Mouse (Mus musculus) limb, embryonic 11.5 days (tissue): ENCODE data around the gene Fnip2. TPM values are rescaled to one million over a fixed set of nuclear protein-coding genes. Genes with fewer than 3 reads are reported as not detected.

Source experiments
- ATAC-seq: fragments of 200-750 bp; cut with Nextera tagmentation; 2 replicates; pipeline ENCODE4 v1.8.0; 2017; ENCODE audit warnings: low read depth; ENCODE audit not compliant: insufficient number of reproducible peaks, low FRiP score, low TSS enrichment
- DNase-seq: peaks from one replicate; pipeline ENCODE4 v3.0.0-alpha.2; 2015; ENCODE audit warnings: low spot score
- H3K27ac ChIP-seq: fragments of 300-500 bp; sonication (generic); replicated peaks from 2 replicates; pipeline ENCODE4 v1.5.1; 2014; ENCODE audit warnings: low read depth, mild to moderate bottlenecking, low read length
- H3K27me3 ChIP-seq: fragments of 300-500 bp; sonication (generic); 2 replicates; pipeline ENCODE4 v1.6.1; 2014; ENCODE audit warnings: mild to moderate bottlenecking, low read length, mixed read lengths; ENCODE audit not compliant: control insufficient read depth, insufficient read depth
- H3K36me3 ChIP-seq: fragments of 300-500 bp; sonication (generic); 2 replicates; pipeline ENCODE4 v1.6.1; 2014; ENCODE audit warnings: mild to moderate bottlenecking, low read length, moderate library complexity, mixed read lengths; ENCODE audit not compliant: control insufficient read depth, insufficient read depth
- H3K4me1 ChIP-seq: fragments of 300-500 bp; sonication (generic); 2 replicates; pipeline ENCODE4 v1.6.1; 2014; ENCODE audit warnings: low read length, mixed read lengths; ENCODE audit not compliant: control insufficient read depth, insufficient read depth
- H3K4me2 ChIP-seq: fragments of 300-500 bp; sonication (generic); 2 replicates; pipeline ENCODE4 v1.6.1; 2014; ENCODE audit warnings: low read depth, mild to moderate bottlenecking, moderate library complexity; ENCODE audit not compliant: severe bottlenecking
- H3K4me3 ChIP-seq: fragments of 300-500 bp; sonication (generic); 2 replicates; pipeline ENCODE4 v1.5.1; 2014; ENCODE audit warnings: low read depth, low read length
- H3K9ac ChIP-seq: fragments of 300-500 bp; sonication (generic); 2 replicates; pipeline ENCODE4 v1.6.1; 2014; ENCODE audit warnings: mild to moderate bottlenecking, low read length
- H3K9me3 ChIP-seq: fragments of 300-500 bp; sonication (generic); 2 replicates; pipeline ENCODE4 v1.6.1; 2016; ENCODE audit warnings: low read length; ENCODE audit not compliant: control insufficient read depth
- WGBS: fragments of 180-500 bp; shearing (Covaris S2); extraction: QIAGEN DNeasy Blood & Tissue Kit; methylation state at CpG from one replicate; pipeline ENCODE4 v1.1.7; 2014; 5-methylcytosine and 5-hydroxymethylcytosine counted together
- polyA plus RNA-seq: library from polyadenylated mRNA; unstranded; fragments of >200 nt; fragmentation: Nextera tagmentation; extraction: Ambion mirVana; gene quantifications from 2 replicates; pipeline ENCODE4 v1.2.1, GENCODE M21; 2014

The Fnip2 gene
- polyA plus RNA-seq, 1 experiment from 2014 or later, result 5.1 TPM

GRCm38 (mm10) chr3:79445041-79445440, 122.6 kb downstream of the Fnip2 start:
- H3K27me3 ChIP-seq, result no peaks in the 10 kb centered on the region
- 85% methylated on average over 8 of the region's 8 CpGs for WGBS

GRCm38 (mm10) chr3:79443850-79444249, 123.7 kb downstream of the Fnip2 start:
- H3K4me1 ChIP-seq, result no peaks in the 10 kb centered on the region
- H3K9ac ChIP-seq, result no peak overlapping the region
- H3K4me3 ChIP-seq, result no peak overlapping the region
- H3K9me3 ChIP-seq, result no peaks in the 10 kb centered on the region
- H3K4me2 ChIP-seq, result no peak overlapping the region
- 70% methylated on average over 4 of the region's 4 CpGs for WGBS
- H3K36me3 ChIP-seq, result no peaks in the 10 kb centered on the region
- DNase-seq, result no peak
- ATAC-seq, result no peak
- no peak overlapping the region for H3K27ac ChIP-seq
- no peaks in the 10 kb centered on the region for H3K27me3 ChIP-seq

More at GRCm38 (mm10) chr3:79445041-79445440, 122.6 kb downstream of the Fnip2 start:
- H3K4me2 ChIP-seq, result no peak overlapping the region
- no peaks in the 10 kb centered on the region for H3K4me1 ChIP-seq
- DNase-seq (no peak), ATAC-seq (no peak)
- no peak overlapping the region for H3K4me3 ChIP-seq
- no peaks in the 10 kb centered on the region for H3K9me3 ChIP-seq
- no peak overlapping the region for H3K9ac ChIP-seq
- no peaks in the 10 kb centered on the region for H3K36me3 ChIP-seq
- H3K27ac ChIP-seq, result no peak overlapping the region

GRCm38 (mm10) chr3:79440976-79441491, 126.6 kb downstream of the Fnip2 start:
- no peak overlapping the region for H3K4me2 ChIP-seq
- WGBS, result 80% methylated on average over 12 of the region's 12 CpGs
- H3K36me3 ChIP-seq, result no peaks in the 10 kb centered on the region
- H3K9ac ChIP-seq, result no peak overlapping the region
- no peak for ATAC-seq
- no peaks in the 10 kb centered on the region for H3K4me1 ChIP-seq
- no peak overlapping the region for H3K4me3 ChIP-seq
- H3K9me3 ChIP-seq, result no peaks in the 10 kb centered on the region
- DNase-seq, result no peak
- no peak overlapping the region for H3K27ac ChIP-seq
- no peaks in the 10 kb centered on the region for H3K27me3 ChIP-seq

GRCm38 (mm10) chr3:79438276-79438675, 129.3 kb downstream of the Fnip2 start:
- ATAC-seq (no peak), DNase-seq (no peak)
- Histone ChIP-seq H3K9ac (no peak overlapping the region), H3K27ac (no peak overlapping the region), H3K4me1 (no peaks in the 10 kb centered on the region), H3K36me3 (no peaks in the 10 kb centered on the region), H3K4me3 (no peak overlapping the region), H3K27me3 (no peaks in the 10 kb centered on the region), H3K9me3 (no peaks in the 10 kb centered on the region), H3K4me2 (no peak overlapping the region)
- WGBS, result 96% methylated on average over 3 of the region's 3 CpGs

- Histone ChIP-seq H3K9me3 (no peaks in the 10 kb centered on the region), H3K9ac (no peak overlapping the region), H3K4me2 (no peak overlapping the region), H3K4me3 (no peak overlapping the region), H3K4me1 (no peaks in the 10 kb centered on the region), H3K27me3 (no peaks in the 10 kb centered on the region), H3K36me3 (no peaks in the 10 kb centered on the region), H3K27ac (no peak overlapping the region)
- DNase-seq (no peak), ATAC-seq (no peak)
- 90% methylated on average over 7 of the region's 7 CpGs for WGBS
These were observed 131.4 kb downstream of the Fnip2 start for GRCm38 (mm10) chr3:79436186-79436585.

- no peak overlapping the region for H3K9ac ChIP-seq
- DNase-seq (no peak), ATAC-seq (no peak)
- H3K9me3 ChIP-seq, result no peaks in the 10 kb centered on the region
- no peak overlapping the region for H3K27ac ChIP-seq
- no peaks in the 10 kb centered on the region for H3K4me1 ChIP-seq
- no peaks in the 10 kb centered on the region for H3K27me3 ChIP-seq
- no peak overlapping the region for H3K4me2 ChIP-seq
- 64% methylated on average over 5 of the region's 5 CpGs for WGBS
- no peaks in the 10 kb centered on the region for H3K36me3 ChIP-seq
- H3K4me3 ChIP-seq, result no peak overlapping the region
These were observed 132.6 kb downstream of the Fnip2 start for GRCm38 (mm10) chr3:79434985-79435384.

- no peak for ATAC-seq
- WGBS, result 83% methylated on average over 9 of the region's 9 CpGs
- DNase-seq, result no peak
These were observed 133.2 kb downstream of the Fnip2 start for GRCm38 (mm10) chr3:79434436-79434835.

GRCm38 (mm10) chr3:79433593-79433992, 134.0 kb downstream of the Fnip2 start:
- H3K27ac ChIP-seq, result no peak overlapping the region
- H3K4me2 ChIP-seq, result no peak overlapping the region
- H3K4me1 ChIP-seq, result no peaks in the 10 kb centered on the region
- no peaks in the 10 kb centered on the region for H3K9me3 ChIP-seq
- H3K27me3 ChIP-seq, result no peaks in the 10 kb centered on the region
- no peaks in the 10 kb centered on the region for H3K36me3 ChIP-seq
- DNase-seq, result no peak
- no peak for ATAC-seq
- H3K4me3 ChIP-seq, result no peak overlapping the region
- no peak overlapping the region for H3K9ac ChIP-seq

More at GRCm38 (mm10) chr3:79434436-79434835, 133.2 kb downstream of the Fnip2 start:
- Histone ChIP-seq H3K9ac (no peak overlapping the region), H3K9me3 (no peaks in the 10 kb centered on the region), H3K4me2 (no peak overlapping the region), H3K36me3 (no peaks in the 10 kb centered on the region), H3K4me1 (no peaks in the 10 kb centered on the region), H3K4me3 (no peak overlapping the region), H3K27ac (no peak overlapping the region), H3K27me3 (no peaks in the 10 kb centered on the region)

- Histone ChIP-seq H3K27ac (no peak overlapping the region), H3K27me3 (no peaks in the 10 kb centered on the region), H3K4me3 (no peak overlapping the region), H3K4me1 (no peaks in the 10 kb centered on the region), H3K9ac (no peak overlapping the region), H3K9me3 (no peaks in the 10 kb centered on the region), H3K36me3 (no peaks in the 10 kb centered on the region), H3K4me2 (no peak overlapping the region)
- 88% methylated on average over 1 of the region's 1 CpGs for WGBS
- DNase-seq (no peak), ATAC-seq (no peak)
These were observed 142.2 kb downstream of the Fnip2 start for GRCm38 (mm10) chr3:79425441-79425840.
